Mouse (Mus musculus) myocyte (in vitro differentiated cells): Measurements from ENCODE around the gene Slc22a23.

ENCODE experiments used
- CEBPB ChIP-seq: IDR thresholded peaks from 2 replicates; pipeline ENCODE4 v1.6.1; 2011; ENCODE audit warnings: mild to moderate bottlenecking, moderate library complexity; ENCODE audit not compliant: poor library complexity, insufficient read depth, severe bottlenecking
- E2F4 ChIP-seq: IDR thresholded peaks from one replicate; pipeline ENCODE4 v1.6.1; 2011; ENCODE audit warnings: mild to moderate bottlenecking, control low read depth, moderate library complexity; ENCODE audit not compliant: insufficient read depth
- MAX ChIP-seq: IDR thresholded peaks from one replicate; pipeline ENCODE4 v1.6.1; 2011; ENCODE audit warnings: low read depth, mild to moderate bottlenecking, control low read depth
- MYOG ChIP-seq, 3 experiments: IDR thresholded peaks; one replicate each; pipeline ENCODE4 v1.6.1; 2011; ENCODE audit warnings: control low read depth in 2 of 3, low read depth in 2 of 3, mild to moderate bottlenecking in 2 of 3; ENCODE audit not compliant: insufficient read length in 2 of 3, control insufficient read depth in 1 of 3, insufficient read depth in 1 of 3
- POLR2A ChIP-seq: IDR thresholded peaks from one replicate; pipeline ENCODE4 v1.6.1; 2011; ENCODE audit warnings: low read depth, mild to moderate bottlenecking, control low read depth, moderate library complexity; ENCODE audit not compliant: insufficient read length
- POLR2AphosphoS2 ChIP-seq: IDR thresholded peaks from one replicate; pipeline ENCODE4 v1.6.1; 2011; ENCODE audit warnings: low read depth, control low read depth; ENCODE audit not compliant: insufficient read length
- SRF ChIP-seq: IDR thresholded peaks from one replicate; pipeline ENCODE4 v1.6.1; 2011; ENCODE audit warnings: low read depth; ENCODE audit not compliant: control insufficient read depth, insufficient read length
- TCF12 ChIP-seq: IDR thresholded peaks from one replicate; pipeline ENCODE4 v1.6.1; 2011; ENCODE audit warnings: mild to moderate bottlenecking, control low read depth; ENCODE audit not compliant: poor library complexity, insufficient read depth, severe bottlenecking
- TCF3 ChIP-seq: IDR thresholded peaks from one replicate; pipeline ENCODE4 v1.6.1; 2011; ENCODE audit warnings: low read depth, control low read depth; ENCODE audit not compliant: insufficient read length
- USF1 ChIP-seq: IDR thresholded peaks from one replicate; pipeline ENCODE4 v1.6.1; 2011; ENCODE audit warnings: low read depth, mild to moderate bottlenecking, control low read depth, moderate library complexity

GRCm38 (mm10) chr13:34163304-34163975 lies 181.5 kb downstream of the Slc22a23 start:
- TF ChIP-seq CEBPB = no peak
- peak; percentile 92 for TF ChIP-seq USF1
- TF ChIP-seq POLR2A = no peak
- TF ChIP-seq E2F4 = no peak
- no peak for TF ChIP-seq SRF
- no peak for TF ChIP-seq MAX
- TF ChIP-seq POLR2AphosphoS2 = no peak
- no peak for TF ChIP-seq MYOG (IDR thresholded peaks at IDR 0.05; ENCODE audit: control insufficient read depth in 1 of 3, insufficient read depth in 1 of 3, insufficient read length in 2 of 3, low read depth in 2 of 3)
- TF ChIP-seq TCF3 = no peak
- no peak for TF ChIP-seq TCF12
